Mouse (Mus musculus) lung, adult 2 months (tissue): ENCODE measurements around the gene Cd164.

Source experiments
- CTCF ChIP-seq: fragments of 200-500 bp; IDR thresholded peaks from 2 replicates; pipeline ENCODE4 v1.5.1; 2011; ENCODE audit warnings: mild to moderate bottlenecking, low read length, control low read depth; ENCODE audit not compliant: insufficient read depth
- POLR2A ChIP-seq: fragments of 200-500 bp; IDR thresholded peaks from 2 replicates; pipeline ENCODE4 v1.6.1; 2011; ENCODE audit warnings: low read depth, mild to moderate bottlenecking, control low read depth, low read length, borderline replicate concordance; ENCODE audit errors: extremely low read depth

- no peak for TF ChIP-seq CTCF
- TF ChIP-seq POLR2A, result no peak
Measured at GRCm38 (mm10) chr10:41572274-41572673, 53.1 kb downstream of the Cd164 start.
